Comparison of ENCODE assay signal across 20 mouse cellular contexts in genomic region chr6:18511886-18512285, GRCm38 (mm10). TPM values are rescaled to one million over a fixed set of nuclear protein-coding genes. Genes with fewer than 3 reads are reported as not detected.
DNase-seq lines count a peak whose midpoint lies in the region; ATAC-seq and TF ChIP-seq lines count a peak whose summit lies in the region.
"Had no signal": no experiment of that assay in that cellular context is flagged by ENCODE, and none has a peak within 500 bp of the region (broad histone marks: within the 10 kb centered on the region; RNA-seq: fewer than 3 reads in every experiment).

No protein-coding gene starts in this region.

- H3K9ac ChIP-seq in forebrain, embryonic 14.5 days (ENCODE audit: low read length): no peak overlapping the region
- H3K9ac ChIP-seq in forebrain, embryonic 12.5 days: no peak overlapping the region
- no peak overlapping the region for H3K9ac ChIP-seq in midbrain, postnatal 0 days (replicated peaks; ENCODE audit: low read length, poor library complexity, severe bottlenecking)
- H3K9ac ChIP-seq: embryonic facial prominence, embryonic 13.5 days; heart, embryonic 12.5 days; liver, postnatal 0 days had no signal

- no peak for DNase-seq in forebrain, embryonic 14.5 days (ENCODE audit: low spot score)
- DNase-seq in layer of hippocampus, adult 2 months (ENCODE audit: low spot score in 2 of 2): no peak
- no peak for DNase-seq in layer of hippocampus, postnatal 36 days
- no peak for DNase-seq in midbrain, postnatal 0 days (ENCODE audit: low spot score)
- DNase-seq in urinary bladder, postnatal 25 days (ENCODE audit: low spot score): no peak
- DNase-seq in layer of hippocampus, postnatal 14 days (ENCODE audit: low spot score in 2 of 2): no peak
- DNase-seq: gastrocnemius, adult 2 months; liver; liver, postnatal 0 days; right cerebral cortex, postnatal 25 days; thymus, postnatal 25 days had no signal

- H3K9me3 ChIP-seq in forebrain, embryonic 14.5 days (replicated peaks; ENCODE audit: control insufficient read depth, low read length): no peaks in the 10 kb centered on the region
- H3K9me3 ChIP-seq in forebrain, embryonic 12.5 days: no peaks in the 10 kb centered on the region
- H3K9me3 ChIP-seq in midbrain, postnatal 0 days (ENCODE audit: low read length): no peaks in the 10 kb centered on the region
- H3K9me3 ChIP-seq: embryonic facial prominence, embryonic 13.5 days; heart, embryonic 12.5 days had no signal

- H3K4me3 ChIP-seq in forebrain, embryonic 14.5 days (ENCODE audit: low read depth, low read length): peak overlapping the region; percentile 11
- H3K4me3 ChIP-seq in forebrain, embryonic 12.5 days (replicated peaks): no peak overlapping the region
- peak overlapping the region; percentile 82 for H3K4me3 ChIP-seq in layer of hippocampus, adult 2 months
- peak overlapping the region; percentile 43 for H3K4me3 ChIP-seq in cortical plate, adult 2 months (ENCODE audit: insufficient read depth, low read length)
- H3K4me3 ChIP-seq in midbrain, postnatal 0 days (ENCODE audit: low read depth, low read length): peak overlapping the region; percentile 21
- H3K4me3 ChIP-seq: embryonic facial prominence, embryonic 13.5 days; gastrocnemius, adult 2 months; heart, embryonic 12.5 days had no signal

- H3K27ac ChIP-seq in forebrain, embryonic 14.5 days (ENCODE audit: low read depth, low read length): no peak overlapping the region
- H3K27ac ChIP-seq in forebrain, embryonic 12.5 days: no peak overlapping the region
- peak overlapping the region; percentile 100 for H3K27ac ChIP-seq in layer of hippocampus, adult 2 months
- H3K27ac ChIP-seq in cortical plate, adult 2 months (ENCODE audit: insufficient read depth, low read length): peak overlapping the region; percentile 60; the same call in 1 of the 2 replicates
- no peak overlapping the region for H3K27ac ChIP-seq in midbrain, postnatal 0 days (ENCODE audit: low read depth, low read length)
- H3K27ac ChIP-seq: embryonic facial prominence, embryonic 13.5 days; gastrocnemius, adult 2 months had no signal

- ATAC-seq in forebrain, embryonic 14.5 days: no peak
- ATAC-seq in forebrain, embryonic 12.5 days (ENCODE audit: low FRiP score): no peak
- no peak for ATAC-seq in midbrain, postnatal 0 days (ENCODE audit: low FRiP score)
- ATAC-seq: intestine, postnatal 0 days; liver, postnatal 0 days had no signal

- H3K27me3 ChIP-seq in forebrain, embryonic 14.5 days (replicated peaks; ENCODE audit: control insufficient read depth, insufficient read depth, low read length): no peaks in the 10 kb centered on the region
- H3K27me3 ChIP-seq in forebrain, embryonic 12.5 days: peaks cover 4% of the 10 kb centered on the region; the same call in 1 of the 2 replicates
- H3K27me3 ChIP-seq in midbrain, postnatal 0 days (ENCODE audit: insufficient read depth, low read length): no peaks in the 10 kb centered on the region
- H3K27me3 ChIP-seq: CH12.LX had no signal

- WGBS in forebrain, embryonic 14.5 days: 77% methylated on average over 6 of the region's 6 CpGs
- 83% methylated on average over 6 of the region's 6 CpGs for WGBS in forebrain, embryonic 12.5 days
- WGBS in midbrain, postnatal 0 days: 39% methylated on average over 6 of the region's 6 CpGs

- H3K4me1 ChIP-seq in forebrain, embryonic 14.5 days (ENCODE audit: control insufficient read depth, insufficient read depth, low read length): peaks cover 8% of the 10 kb centered on the region; the same call in 1 of the 2 replicates
- peaks cover 8% of the 10 kb centered on the region for H3K4me1 ChIP-seq in forebrain, embryonic 12.5 days
- H3K4me1 ChIP-seq in cortical plate, adult 2 months (ENCODE audit: control insufficient read depth, insufficient read depth, low read length): peaks cover 11% of the 10 kb centered on the region
- peaks cover 6% of the 10 kb centered on the region; the same call in 1 of the 2 replicates for H3K4me1 ChIP-seq in midbrain, postnatal 0 days (ENCODE audit: insufficient read depth, low read length)

- no peaks in the 10 kb centered on the region for H3K36me3 ChIP-seq in forebrain, embryonic 14.5 days (ENCODE audit: control insufficient read depth, insufficient read depth, low read length)
- H3K36me3 ChIP-seq in forebrain, embryonic 12.5 days (replicated peaks): no peaks in the 10 kb centered on the region
- H3K36me3 ChIP-seq in midbrain, postnatal 0 days (ENCODE audit: insufficient read depth, low read length): no peaks in the 10 kb centered on the region
- H3K36me3 ChIP-seq: embryonic facial prominence, embryonic 13.5 days; heart, embryonic 12.5 days had no signal

- H3K4me2 ChIP-seq in forebrain, embryonic 14.5 days (ENCODE audit: low read length): peak overlapping the region; percentile 55
- H3K4me2 ChIP-seq in forebrain, embryonic 12.5 days: no peak overlapping the region
- H3K4me2 ChIP-seq in midbrain, postnatal 0 days (ENCODE audit: low read depth, low read length, poor library complexity, severe bottlenecking): peak overlapping the region; percentile 72
- H3K4me2 ChIP-seq: embryonic facial prominence, embryonic 13.5 days; heart, embryonic 12.5 days had no signal

- TF ChIP-seq CTCF in layer of hippocampus, adult 2 months (conservative IDR thresholded peaks at IDR 0.05): no peak
- TF ChIP-seq CTCF in cortical plate, adult 2 months (IDR thresholded peaks at IDR 0.05; ENCODE audit: extremely low read depth, insufficient read depth, low read length): no peak
- no peak for TF ChIP-seq CTCF in midbrain, postnatal 0 days (IDR thresholded peaks at IDR 0.05)

- TF ChIP-seq POLR2A in cortical plate, adult 2 months (IDR thresholded peaks at IDR 0.05; ENCODE audit: extremely low read depth, insufficient read depth, low read length): 0 out of 2 replicates have a peak, but pooled peaks have one; percentile 11

RNA-seq across cellular contexts. Expression of gene Cttnbp2, which starts 2.8 kb away (rescaled TPM):
- polyA plus RNA-seq in forebrain, embryonic 14.5 days (2014; fragmentation: Nextera tagmentation; extraction: Ambion mirVana): 55.7 and 74.7 TPM in 2 replicates
- polyA plus RNA-seq in forebrain, embryonic 12.5 days (2016; fragmentation: Nextera tagmentation; extraction: Ambion mirVana): 29.8 and 30.9 TPM in 2 replicates
- 100 to 1,000 TPM; 265 to 269 TPM for total RNA-seq in layer of hippocampus, adult 2 months (2021)
- total RNA-seq in layer of hippocampus, postnatal 36 days (2021): 100 to 1,000 TPM; 264 to 288 TPM
- 79.0 and 85.7 TPM in 2 replicates for polyA plus RNA-seq in cortical plate, adult 2 months (2012; rRNA removed)
- 32.2 and 33.9 TPM in 2 replicates for total RNA-seq in midbrain, postnatal 0 days (2014; rRNA removed)
- polyA plus RNA-seq in midbrain, postnatal 0 days (2015; fragmentation: Nextera tagmentation; extraction: Ambion mirVana): 23.6 and 27.3 TPM in 2 replicates
- total RNA-seq in layer of hippocampus, postnatal 14 days (2021): 100 to 1,000 TPM; 192 to 196 TPM
- total RNA-seq: common myeloid progenitor, adult 5-6 weeks; granulocyte monocyte progenitor cell, adult 5-6 weeks; megakaryocyte-erythroid progenitor cell, adult 5-6 weeks had no signal

Comparison
In these comparisons a context has a peak if more than half of its experiments do, and no peak if none do; other contexts are left out.
1. H3K27ac ChIP-seq: peak in layer of hippocampus, adult 2 months (single experiment) and cortical plate, adult 2 months (single experiment); none in forebrain, embryonic 14.5 days (single experiment), forebrain, embryonic 12.5 days (single experiment) and midbrain, postnatal 0 days (single experiment).